Mouse (Mus musculus): ENCODE measurements around the gene Vcam1. TPM values are rescaled to one million over a fixed set of nuclear protein-coding genes. Genes with fewer than 3 reads are reported as not detected.

Vcam1 gene
- total and polyA plus RNA-seq, 2 experiments from 2014 or later: 49.3 to 62.4 TPM

DNA sequence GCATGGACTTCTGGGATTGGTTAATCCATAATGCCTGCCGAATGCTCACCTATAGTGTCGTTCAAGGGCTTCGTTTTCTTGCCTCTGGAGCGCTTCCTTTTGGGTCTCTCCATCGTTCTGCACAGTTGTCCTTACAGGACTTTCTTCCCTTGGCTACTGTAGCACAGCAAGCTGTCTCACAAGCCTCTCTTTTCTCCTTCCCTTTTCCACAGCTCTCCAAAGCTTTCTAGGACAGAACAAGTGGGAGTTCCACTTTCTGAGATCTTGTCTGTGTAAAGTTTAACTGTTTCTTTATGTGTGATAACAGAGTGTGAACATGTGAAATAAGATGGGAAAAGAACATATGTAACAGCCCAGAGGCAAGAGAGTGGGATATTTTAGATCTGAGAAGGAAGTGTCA lies 34.0 kb upstream of the Vcam1 start:
- no peak overlapping the region for H3K27ac ChIP-seq (ENCODE audit: low read depth)
- H3K27me3 ChIP-seq (ENCODE audit: control insufficient read depth, insufficient read depth, low read length): no peaks in the 10 kb centered on the region
- no peak overlapping the region for H3K4me2 ChIP-seq (ENCODE audit: low read depth, low read length)
- no peak for ATAC-seq (ENCODE audit: insufficient read depth, low read depth)
- no peaks in the 10 kb centered on the region for H3K4me1 ChIP-seq (ENCODE audit: control insufficient read depth, insufficient read depth)
- H3K36me3 ChIP-seq (replicated peaks; ENCODE audit: control insufficient read depth, insufficient read depth, low read length): no peaks in the 10 kb centered on the region
- no peak overlapping the region for H3K4me3 ChIP-seq (ENCODE audit: low read depth, low read length)
- no peak for DNase-seq (ENCODE audit: low spot score)
- no peak overlapping the region for H3K9ac ChIP-seq (replicated peaks; ENCODE audit: low read depth, low read length)
- WGBS: 79% methylated on average over 5 of the region's 5 CpGs
- H3K9me3 ChIP-seq (replicated peaks; ENCODE audit: control insufficient read depth, low read length): no peaks in the 10 kb centered on the region
- no peak for TF ChIP-seq EP300 (IDR thresholded peaks at IDR 0.05; ENCODE audit: low read depth)
- TF ChIP-seq CTCF (IDR thresholded peaks at IDR 0.05; ENCODE audit: low read depth): no peak

DNA sequence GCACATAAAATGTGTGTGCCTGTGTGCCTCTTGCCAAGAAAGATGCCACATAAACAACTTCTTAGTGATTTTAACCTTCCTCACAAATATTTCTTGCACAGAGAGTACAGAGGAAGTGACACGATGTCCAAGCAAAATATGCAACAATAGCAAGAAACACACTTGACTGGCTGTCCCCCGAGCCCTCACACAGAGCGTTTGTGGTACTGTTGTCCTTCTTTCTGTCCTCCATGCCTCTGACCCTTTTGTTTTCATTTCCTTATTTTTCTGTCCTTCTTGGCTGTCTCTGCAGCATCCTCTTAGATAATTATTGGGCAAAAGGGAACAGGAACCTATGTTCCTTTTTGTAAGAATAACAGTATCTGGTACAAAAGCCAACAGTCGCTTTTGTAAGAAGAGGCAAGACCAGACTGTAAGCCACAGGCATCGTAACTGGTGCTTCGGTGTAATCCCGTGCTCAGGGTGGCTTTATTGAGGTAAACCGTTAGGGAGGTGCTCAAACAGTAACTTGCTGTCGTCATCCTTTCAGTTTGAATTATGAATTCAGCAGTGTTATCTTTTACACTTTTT lies 32.7 kb upstream of the Vcam1 start:
- Histone ChIP-seq H3K9ac (replicated peaks; ENCODE audit: low read depth, low read length) (no peak overlapping the region), H3K36me3 (replicated peaks; ENCODE audit: control insufficient read depth, insufficient read depth, low read length) (no peaks in the 10 kb centered on the region), H3K27ac (ENCODE audit: low read depth) (no peak overlapping the region), H3K4me1 (ENCODE audit: control insufficient read depth, insufficient read depth) (no peaks in the 10 kb centered on the region), H3K4me2 (ENCODE audit: low read depth, low read length) (no peak overlapping the region), H3K4me3 (ENCODE audit: low read depth, low read length) (no peak overlapping the region), H3K27me3 (ENCODE audit: control insufficient read depth, insufficient read depth, low read length) (no peaks in the 10 kb centered on the region), H3K9me3 (replicated peaks; ENCODE audit: control insufficient read depth, low read length) (no peaks in the 10 kb centered on the region)
- DNase-seq (ENCODE audit: low spot score): no peak
- 63% methylated on average over 9 of the region's 9 CpGs for WGBS
- ATAC-seq (ENCODE audit: insufficient read depth, low read depth): no peak
- no peak for TF ChIP-seq EP300 (IDR thresholded peaks at IDR 0.05; ENCODE audit: low read depth)
- no peak for TF ChIP-seq CTCF (IDR thresholded peaks at IDR 0.05; ENCODE audit: low read depth)

DNA sequence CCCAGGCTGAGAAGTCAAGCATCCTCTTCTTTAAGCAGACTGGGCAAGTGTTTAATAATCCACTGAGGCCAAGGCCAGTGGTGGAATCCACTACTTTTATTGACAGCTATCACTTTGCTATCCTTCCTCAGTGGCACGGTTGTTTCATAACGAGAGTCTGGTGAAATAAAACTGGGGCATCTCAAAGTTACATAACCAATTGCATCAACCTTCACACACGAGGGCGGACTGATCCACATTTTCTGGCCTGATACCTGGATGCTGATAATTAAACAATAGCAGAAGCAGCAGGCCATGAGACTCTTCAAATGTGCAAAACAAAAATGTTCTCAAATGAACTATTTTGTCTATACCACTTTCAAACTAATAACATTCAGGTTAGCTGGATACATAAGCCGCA lies 29.9 kb upstream of the Vcam1 start:
- no peak overlapping the region for H3K4me3 ChIP-seq (ENCODE audit: low read depth, low read length)
- DNase-seq (ENCODE audit: low spot score) (no peak), ATAC-seq (ENCODE audit: insufficient read depth, low read depth) (no peak)
- 95% methylated on average over 5 of the region's 5 CpGs for WGBS
- H3K9me3 ChIP-seq (replicated peaks; ENCODE audit: control insufficient read depth, low read length): no peaks in the 10 kb centered on the region
- H3K9ac ChIP-seq (replicated peaks; ENCODE audit: low read depth, low read length): no peak overlapping the region
- TF ChIP-seq CTCF (IDR thresholded peaks at IDR 0.05; ENCODE audit: low read depth) (no peak), EP300 (IDR thresholded peaks at IDR 0.05; ENCODE audit: low read depth) (no peak)
- no peak overlapping the region for H3K4me2 ChIP-seq (ENCODE audit: low read depth, low read length)
- H3K27me3 ChIP-seq (ENCODE audit: control insufficient read depth, insufficient read depth, low read length): no peaks in the 10 kb centered on the region
- no peaks in the 10 kb centered on the region for H3K36me3 ChIP-seq (replicated peaks; ENCODE audit: control insufficient read depth, insufficient read depth, low read length)
- no peaks in the 10 kb centered on the region for H3K4me1 ChIP-seq (ENCODE audit: control insufficient read depth, insufficient read depth)
- no peak overlapping the region for H3K27ac ChIP-seq (ENCODE audit: low read depth)

DNA sequence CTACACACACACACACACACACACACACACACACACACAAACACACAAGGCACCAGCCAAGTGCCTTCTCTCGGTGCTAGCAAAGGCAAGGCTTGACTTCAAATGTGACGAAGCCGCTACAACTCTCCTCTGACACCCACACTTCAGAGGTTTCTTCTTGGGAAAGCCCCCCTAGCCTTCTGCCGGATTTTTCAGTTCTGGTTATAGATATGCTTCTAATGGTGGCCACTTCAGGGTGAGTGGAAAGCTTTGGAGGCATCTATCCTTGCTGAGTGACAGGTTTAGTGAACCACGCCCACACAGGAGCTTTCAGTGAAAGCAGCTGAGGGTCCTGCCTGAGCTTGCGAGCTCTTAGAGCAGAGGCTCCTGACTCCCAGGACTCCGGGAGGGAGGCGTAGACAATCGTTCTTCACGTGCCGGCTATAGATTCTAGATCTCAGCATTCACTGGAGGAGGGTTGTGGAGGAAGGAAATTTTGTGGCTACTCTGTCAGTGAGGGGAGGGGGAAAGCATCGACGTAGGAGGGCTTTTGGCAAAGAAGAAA lies 28.0 kb upstream of the Vcam1 start:
- no peak for TF ChIP-seq CTCF (IDR thresholded peaks at IDR 0.05; ENCODE audit: low read depth)
- no peak for TF ChIP-seq EP300 (IDR thresholded peaks at IDR 0.05; ENCODE audit: low read depth)
- Histone ChIP-seq H3K4me1 (ENCODE audit: control insufficient read depth, insufficient read depth) (no peaks in the 10 kb centered on the region), H3K9me3 (replicated peaks; ENCODE audit: control insufficient read depth, low read length) (no peaks in the 10 kb centered on the region), H3K4me2 (ENCODE audit: low read depth, low read length) (no peak overlapping the region; the same call in 1 of the 2 replicates), H3K4me3 (ENCODE audit: low read depth, low read length) (no peak overlapping the region), H3K27me3 (ENCODE audit: control insufficient read depth, insufficient read depth, low read length) (no peaks in the 10 kb centered on the region), H3K36me3 (replicated peaks; ENCODE audit: control insufficient read depth, insufficient read depth, low read length) (no peaks in the 10 kb centered on the region), H3K9ac (replicated peaks; ENCODE audit: low read depth, low read length) (no peak overlapping the region), H3K27ac (ENCODE audit: low read depth) (no peak overlapping the region)
- DNase-seq (ENCODE audit: low spot score): no peak
- WGBS: 40% methylated on average over 13 of the region's 13 CpGs
- ATAC-seq (ENCODE audit: insufficient read depth, low read depth): no peak

DNA sequence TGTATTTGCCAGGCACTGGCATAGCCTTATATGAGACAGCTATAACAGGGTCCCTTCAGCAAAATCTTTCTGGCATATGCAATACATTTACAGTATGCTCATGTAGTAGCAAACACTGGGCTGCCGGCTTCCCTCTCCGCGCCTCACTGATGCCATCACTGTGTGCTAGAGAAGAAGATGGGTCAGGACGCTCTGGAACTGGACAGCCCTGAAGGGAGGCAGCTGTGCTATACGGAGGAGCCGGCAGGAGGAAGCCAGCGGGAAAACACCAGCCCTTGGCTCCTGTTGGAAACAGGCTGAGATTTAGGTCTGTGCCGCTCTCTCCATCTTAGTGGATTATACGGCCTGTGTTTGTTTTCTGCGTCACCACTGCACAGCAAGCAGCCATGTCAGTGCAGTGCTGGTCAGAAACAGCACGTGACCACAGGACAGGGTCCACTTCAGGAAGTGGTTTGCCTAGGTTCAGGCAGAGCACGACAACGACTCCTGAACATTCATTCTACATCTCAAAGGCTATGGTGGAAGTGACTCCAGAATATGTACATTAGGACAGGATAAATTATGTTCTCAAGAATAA lies 20.7 kb upstream of the Vcam1 start:
- no peaks in the 10 kb centered on the region for H3K27me3 ChIP-seq (ENCODE audit: control insufficient read depth, insufficient read depth, low read length)
- H3K9ac ChIP-seq (replicated peaks; ENCODE audit: low read depth, low read length): no peak overlapping the region
- no peak for DNase-seq (ENCODE audit: low spot score)
- no peaks in the 10 kb centered on the region; the same call in 1 of the 2 replicates for H3K4me1 ChIP-seq (ENCODE audit: control insufficient read depth, insufficient read depth)
- no peaks in the 10 kb centered on the region for H3K36me3 ChIP-seq (replicated peaks; ENCODE audit: control insufficient read depth, insufficient read depth, low read length)
- no peak overlapping the region for H3K4me3 ChIP-seq (ENCODE audit: low read depth, low read length)
- H3K4me2 ChIP-seq (ENCODE audit: low read depth, low read length): no peak overlapping the region
- no peak overlapping the region for H3K27ac ChIP-seq (ENCODE audit: low read depth)
- WGBS: 79% methylated on average over 13 of the region's 13 CpGs
- no peak for ATAC-seq (ENCODE audit: insufficient read depth, low read depth)
- TF ChIP-seq EP300 (IDR thresholded peaks at IDR 0.05; ENCODE audit: low read depth) (no peak), CTCF (IDR thresholded peaks at IDR 0.05; ENCODE audit: low read depth) (no peak)
- no peaks in the 10 kb centered on the region for H3K9me3 ChIP-seq (replicated peaks; ENCODE audit: control insufficient read depth, low read length)

Data from heart, postnatal 0 days (tissue).